Mouse (Mus musculus) R1 (cell line): ENCODE measurements at regions not wholly inside any gene's neighbourhood (a gene's known extent, or its start where the extent isn't known, plus 50 kb on each side); places are given as distances from the start of the nearest gene placed in this dataset.
A peak's percentile ranks its signal among the peaks of the same experiment; 100 is the strongest.

Experiments used
- DNase-seq: peaks from one replicate; pipeline ENCODE4 v3.0.0-alpha.2; 2018; ENCODE audit warnings: low read depth, low spot score

DNA sequence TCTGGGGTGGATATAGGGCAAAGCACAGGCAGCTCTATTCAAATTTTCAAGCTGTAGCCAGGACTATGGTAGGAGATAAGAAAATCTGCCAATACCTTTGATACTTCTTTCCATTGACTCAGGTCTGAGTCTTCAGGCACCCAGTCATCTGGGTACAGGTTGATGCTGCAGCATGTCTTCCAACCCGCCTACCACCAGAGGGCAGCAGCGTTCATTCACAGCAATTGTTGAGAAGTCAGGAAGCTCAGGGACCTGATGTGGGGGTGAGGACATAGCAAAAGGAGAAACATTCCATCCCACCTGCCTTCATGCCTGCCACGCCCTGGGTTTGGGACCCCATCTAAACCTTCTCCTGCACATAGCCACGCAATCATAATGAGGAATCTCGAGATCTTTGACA lies 118.2 kb upstream of the Gm21876 start:
- peak; percentile 49 for DNase-seq

DNA sequence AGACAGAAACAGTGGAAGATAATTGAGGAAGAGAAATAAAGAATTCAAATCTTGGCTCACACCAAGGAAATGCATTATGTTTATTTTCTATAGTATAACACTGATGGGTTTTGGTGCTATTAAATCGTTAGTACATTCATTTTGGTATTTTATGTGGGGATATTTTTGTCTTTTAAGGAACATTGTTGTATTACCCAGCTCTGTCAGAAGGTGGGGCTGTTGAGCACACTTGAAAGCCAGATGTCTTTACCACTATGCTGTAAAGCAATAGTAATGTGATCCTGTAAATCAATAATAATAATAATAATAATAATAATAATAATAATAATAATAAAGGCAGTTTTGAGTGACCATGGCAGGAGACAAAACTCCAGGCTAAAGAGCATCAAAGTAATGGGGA lies 120.0 kb upstream of the Gm21876 start:
- no peak for DNase-seq

DNA sequence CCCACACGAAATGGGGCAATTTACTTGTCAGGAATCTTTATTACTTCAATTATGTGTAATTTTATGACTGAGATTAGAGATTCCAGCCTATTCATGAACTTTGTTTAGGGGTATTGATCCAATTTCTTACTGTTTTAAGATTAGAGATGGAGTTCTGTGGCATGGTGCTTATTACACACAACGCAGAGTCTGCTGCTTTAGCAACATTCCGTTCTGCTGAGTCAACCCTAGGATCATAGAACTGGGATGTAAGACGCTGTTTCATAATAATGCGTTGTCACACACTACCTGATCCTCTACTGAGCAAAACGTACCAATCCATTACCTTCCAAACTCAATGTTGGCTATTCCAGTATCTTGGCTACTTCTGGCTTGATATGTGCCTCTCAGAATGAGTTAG lies 121.9 kb upstream of the Gm21876 start:
- no peak for DNase-seq

DNA sequence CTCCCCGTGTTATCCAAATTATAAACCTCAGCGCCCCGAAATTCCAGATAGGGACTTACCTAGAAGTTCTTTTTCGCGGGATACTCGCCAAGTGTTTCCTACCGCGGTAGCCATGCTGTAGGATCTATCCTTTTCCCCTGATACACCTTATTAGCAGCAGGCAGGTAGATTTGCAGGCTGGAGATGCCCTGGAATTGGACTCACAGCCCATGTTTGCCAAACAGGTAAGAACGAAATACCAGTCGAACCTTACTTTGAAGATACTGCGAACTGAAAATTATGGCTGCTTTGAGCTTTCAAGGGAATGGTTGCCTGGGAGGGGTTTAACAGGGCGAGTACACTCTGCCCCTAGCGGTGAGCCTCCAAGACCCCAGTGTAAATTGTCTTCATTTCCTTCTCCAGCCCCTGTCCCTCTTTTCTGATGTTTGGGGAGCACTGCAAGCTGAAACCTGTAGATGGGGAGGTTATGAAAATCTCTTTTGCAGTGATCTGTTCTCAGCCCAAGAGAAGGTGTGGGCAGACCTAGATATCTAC lies 149.8 kb upstream of the Agtr2 start:
- peak; percentile 61 for DNase-seq

DNA sequence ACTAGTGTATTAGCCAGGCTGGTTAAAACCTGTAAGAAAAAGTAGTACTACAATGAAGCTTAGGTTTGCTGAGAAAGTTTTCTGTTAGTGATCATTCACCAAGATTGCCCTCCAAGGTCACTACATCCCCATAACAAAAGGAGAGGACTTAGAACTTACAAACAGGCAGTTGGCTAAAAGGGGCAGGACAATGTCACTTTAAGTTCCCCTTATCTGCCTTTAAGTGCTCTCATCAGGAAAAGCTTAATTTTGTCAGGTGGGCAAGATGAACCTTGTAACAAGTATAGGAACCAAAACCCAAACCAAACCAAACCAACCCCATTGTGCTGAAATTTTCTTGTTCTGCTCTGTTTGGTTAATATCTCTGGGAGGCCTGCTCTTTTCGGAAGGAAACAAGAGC lies 139.9 kb upstream of the Agtr2 start:
- DNase-seq = peak; percentile 25

DNA sequence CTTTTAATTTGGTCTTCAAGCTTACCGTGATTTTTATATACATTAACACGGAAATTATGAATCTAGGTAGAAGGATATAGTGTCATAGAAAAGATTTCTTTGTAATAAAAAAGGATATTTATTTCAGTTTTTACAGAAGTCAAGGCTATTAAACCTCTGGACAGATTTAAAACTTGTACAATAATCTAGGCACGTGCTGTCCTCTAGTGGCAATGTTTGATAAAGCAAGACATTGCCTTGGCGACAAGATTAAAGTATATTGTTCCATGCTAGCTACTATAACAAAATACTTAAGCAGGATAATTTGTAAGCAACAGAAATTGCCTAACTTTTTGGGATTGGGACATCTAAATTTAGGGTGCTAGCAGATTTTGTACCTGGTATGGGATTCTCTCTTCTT lies 133.8 kb upstream of the Agtr2 start:
- no peak for DNase-seq

DNA sequence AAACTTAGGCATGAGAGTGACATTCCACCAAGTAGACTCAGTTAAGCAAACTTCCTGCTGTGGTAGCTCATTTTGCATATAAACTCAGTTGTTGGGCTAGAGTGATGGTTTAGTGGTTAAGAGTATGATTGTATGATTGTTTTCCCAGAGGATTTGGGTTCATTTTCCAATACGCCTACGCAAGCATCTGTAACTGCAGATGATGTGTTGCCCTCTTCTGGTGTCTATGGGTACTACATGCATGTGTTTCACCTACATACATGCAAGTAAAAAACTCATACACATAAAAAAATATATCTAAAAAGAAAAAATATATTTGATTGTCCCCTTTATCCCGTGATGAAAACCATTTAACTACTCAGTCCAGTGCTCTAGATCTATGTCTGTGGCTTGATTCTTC lies 132.0 kb upstream of the Agtr2 start:
- peak; percentile 46 for DNase-seq

DNA sequence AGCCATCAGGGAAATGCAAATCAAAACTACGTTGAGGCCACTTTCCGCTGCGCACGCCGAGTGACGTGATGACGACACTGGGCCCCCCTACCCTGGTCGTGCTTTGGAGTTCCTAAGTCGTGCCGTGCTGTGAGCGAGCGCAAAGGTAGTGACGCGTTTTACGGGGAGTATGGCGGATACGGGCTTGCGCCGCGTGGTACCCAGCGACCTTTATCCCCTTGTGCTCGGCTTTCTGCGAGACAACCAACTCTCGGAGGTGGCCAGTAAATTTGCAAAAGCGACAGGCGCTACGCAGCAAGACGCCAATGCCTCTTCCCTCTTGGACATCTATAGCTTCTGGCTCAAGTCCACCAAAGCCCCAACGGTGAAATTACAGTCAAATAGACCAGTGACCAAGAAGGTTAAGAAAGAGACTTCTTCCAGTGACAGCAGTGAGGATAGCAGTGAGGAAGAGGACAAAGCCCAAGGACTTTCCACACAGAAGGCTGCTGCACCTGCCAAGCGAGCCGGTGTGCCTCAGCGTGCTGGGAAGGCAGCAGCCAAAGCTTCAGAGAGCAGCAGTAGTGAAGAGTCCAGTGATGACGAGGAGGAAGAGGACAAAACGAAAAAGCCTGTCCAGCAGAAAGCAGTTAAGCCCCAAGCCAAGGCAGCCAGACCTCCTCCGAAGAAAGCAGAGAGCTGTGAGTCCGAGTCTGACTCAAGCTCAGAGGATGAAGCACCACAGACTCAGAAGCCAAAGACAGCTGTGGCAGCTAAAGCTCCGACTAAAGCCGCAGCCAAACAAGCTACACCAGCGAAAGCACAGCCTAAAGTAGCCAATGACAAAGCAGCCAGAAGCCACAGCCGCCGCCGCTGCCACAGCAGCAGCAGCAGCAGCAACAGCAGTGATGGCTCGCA lies 123.3 kb upstream of the Agtr2 start:
- DNase-seq = peak; percentile 45

DNA sequence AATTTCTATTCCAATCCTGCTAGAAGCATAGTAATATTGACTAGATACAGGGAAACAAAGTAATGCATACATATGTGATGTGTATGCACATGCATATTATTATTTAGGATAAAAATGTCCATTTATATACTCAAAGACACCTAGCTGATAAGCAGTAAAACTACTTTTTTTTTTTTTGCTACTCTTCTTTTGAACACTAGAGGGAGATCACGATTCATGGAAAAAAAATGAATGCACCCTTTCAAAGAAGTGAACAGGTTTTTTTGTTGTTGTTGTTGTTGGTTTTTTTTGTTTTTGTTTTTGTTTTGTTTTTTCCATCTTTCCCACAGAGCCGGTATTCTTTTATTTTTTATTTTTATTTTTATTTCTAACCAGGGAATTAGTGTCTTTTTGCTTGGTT lies 99.1 kb upstream of the Agtr2 start:
- DNase-seq = no peak

DNA sequence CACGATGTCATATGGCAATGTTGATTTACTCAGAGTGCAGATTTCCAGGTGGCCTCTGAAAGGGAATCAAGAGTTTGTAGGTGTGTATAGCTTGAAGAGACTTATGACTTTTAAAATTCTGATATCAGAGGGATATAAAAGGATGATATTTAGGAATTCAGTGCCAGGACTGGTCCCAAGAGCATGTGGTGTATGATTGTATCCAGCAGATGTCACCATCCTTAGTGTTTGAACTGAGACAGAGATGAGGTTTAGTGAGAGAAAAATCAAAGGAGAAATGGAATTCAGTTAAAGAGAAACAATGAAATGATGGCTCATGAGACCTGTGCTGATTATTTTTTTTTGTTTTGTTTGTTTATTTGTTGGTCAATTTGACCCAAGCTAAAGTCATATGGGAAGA lies 94.4 kb upstream of the Agtr2 start:
- no peak for DNase-seq

DNA sequence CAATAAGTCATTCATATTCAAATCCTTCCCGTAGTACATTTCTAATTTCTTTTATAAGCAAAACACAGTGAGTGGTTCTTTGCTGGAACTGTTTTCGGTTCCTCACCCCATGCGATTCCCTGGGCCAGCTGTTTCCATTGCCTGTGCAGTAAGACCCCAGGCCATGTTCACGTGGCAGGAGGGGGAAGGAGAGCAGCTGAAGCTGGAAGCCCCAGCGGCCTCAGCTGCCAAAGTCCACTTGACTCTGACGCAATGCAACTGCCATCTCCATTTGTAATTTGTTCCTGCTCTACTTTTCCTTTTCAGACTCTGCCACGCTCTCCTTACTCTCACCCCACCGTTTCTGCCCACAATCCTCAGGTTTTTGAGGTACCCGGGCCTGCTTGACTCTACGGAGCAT lies 91.1 kb upstream of the Agtr2 start:
- no peak for DNase-seq

DNA sequence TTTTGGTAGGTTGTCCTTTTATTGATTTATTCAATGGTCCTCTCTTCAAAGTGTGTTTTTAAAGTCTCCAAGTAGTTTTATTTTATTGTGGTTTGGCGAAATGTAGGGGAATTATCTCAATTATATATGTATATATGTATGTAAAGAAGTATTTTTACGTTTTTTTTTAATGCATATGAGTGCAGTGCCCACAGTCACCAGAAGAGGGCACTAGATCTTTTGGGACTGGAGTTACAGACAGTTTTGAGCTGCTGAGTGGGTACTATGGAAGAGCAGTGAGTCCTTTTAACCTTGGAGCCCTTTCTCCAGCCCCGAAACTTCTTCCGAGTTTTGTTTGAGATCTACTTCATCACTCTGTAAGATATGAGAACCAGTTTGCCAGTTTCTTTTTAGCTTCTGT lies 59.5 kb upstream of the Agtr2 start:
- DNase-seq = peak; percentile 28

DNA sequence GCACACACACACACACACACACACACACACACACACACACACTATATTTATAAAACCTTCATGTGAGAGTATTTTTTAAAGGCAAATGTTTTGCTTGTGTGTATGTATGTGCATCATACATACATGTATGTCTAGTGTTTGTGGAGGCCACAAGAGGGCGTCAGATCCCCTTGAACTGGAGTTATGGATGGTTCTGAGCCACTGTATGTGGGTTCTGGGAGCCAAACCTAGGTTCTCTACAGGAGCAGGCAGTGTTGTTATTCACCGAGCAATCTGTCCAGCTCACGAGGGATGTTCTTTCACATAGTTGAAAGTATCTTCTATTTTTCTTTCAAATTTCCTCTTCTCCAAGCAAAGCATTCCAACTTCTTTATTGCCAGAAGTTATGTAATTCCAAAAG lies 56.3 kb upstream of the Agtr2 start:
- peak; percentile 40 for DNase-seq

DNA sequence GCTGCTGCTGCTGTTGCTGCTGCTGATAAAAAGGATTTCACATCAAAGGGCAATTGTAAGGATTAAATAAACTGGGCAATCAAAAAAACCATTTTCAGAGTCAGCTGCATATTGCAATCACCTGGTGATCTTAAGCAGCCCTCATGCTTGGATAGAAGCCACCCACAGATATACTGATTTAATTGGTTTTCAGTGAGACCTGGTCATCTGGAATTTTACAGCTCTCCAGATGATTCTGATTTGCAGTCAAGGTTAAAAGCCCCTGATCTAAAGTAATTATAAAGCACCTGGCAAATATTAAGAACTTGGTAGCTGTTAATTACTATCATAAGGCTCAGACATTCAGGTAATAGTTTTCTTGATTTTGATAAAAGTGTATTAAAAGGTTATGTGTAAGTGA lies 50.8 kb upstream of the Agtr2 start:
- DNase-seq = no peak
